21 mouse cellular contexts compared by ENCODE assay signal in the genomic region with DNA sequence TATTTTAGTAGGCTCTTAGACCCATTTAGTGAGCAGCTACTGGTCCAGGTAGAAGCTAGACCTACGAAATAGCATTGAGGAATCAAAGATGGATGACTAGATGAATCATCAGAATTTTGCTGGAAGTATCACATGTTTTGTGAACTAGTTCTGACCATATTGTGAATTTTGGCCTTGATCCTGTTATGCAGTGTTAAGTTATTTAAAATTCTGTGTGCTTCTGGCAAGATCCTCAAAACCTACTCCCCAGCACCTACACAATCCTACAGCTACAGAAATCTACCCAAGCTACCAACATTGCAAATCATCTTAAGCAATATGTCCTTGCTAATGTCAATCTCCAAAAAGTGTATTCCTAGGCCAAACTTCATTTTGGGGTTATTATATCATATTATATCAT.
DNase-seq lines count a peak whose midpoint lies in the region; ATAC-seq and TF ChIP-seq lines count a peak whose summit lies in the region.
"Had no signal": no experiment of that assay in that cellular context is flagged by ENCODE, and none has a peak within 500 bp of the region (broad histone marks: within the 10 kb centered on the region; RNA-seq: fewer than 3 reads in every experiment).

No protein-coding gene starts in this region.

- no peaks in the 10 kb centered on the region for H3K9me3 ChIP-seq in forebrain, postnatal 0 days (ENCODE audit: low read length)
- no peaks in the 10 kb centered on the region for H3K9me3 ChIP-seq in forebrain, embryonic 10.5 days
- H3K9me3 ChIP-seq: embryonic facial prominence, embryonic 10.5 days; heart, embryonic 13.5 days; hindbrain, embryonic 12.5 days had no signal

- 83% methylated on average over 1 of the region's 1 CpGs for WGBS in forebrain, postnatal 0 days
- 89% methylated on average over 1 of the region's 1 CpGs for WGBS in forebrain, embryonic 10.5 days

- H3K27me3 ChIP-seq in forebrain, postnatal 0 days (ENCODE audit: insufficient read depth, low read length), result no peaks in the 10 kb centered on the region
- H3K27me3 ChIP-seq in forebrain, embryonic 10.5 days (ENCODE audit: poor library complexity, severe bottlenecking), result no peaks in the 10 kb centered on the region
- H3K27me3 ChIP-seq: CH12.LX; heart, embryonic 13.5 days; hindbrain, embryonic 12.5 days had no signal

- peaks cover 7% of the 10 kb centered on the region; the same call in 1 of the 2 replicates for H3K36me3 ChIP-seq in forebrain, postnatal 0 days (ENCODE audit: insufficient read depth)
- no peaks in the 10 kb centered on the region for H3K36me3 ChIP-seq in forebrain, embryonic 10.5 days (replicated peaks)
- H3K36me3 ChIP-seq: embryonic facial prominence, embryonic 10.5 days; heart, embryonic 13.5 days; hindbrain, embryonic 12.5 days had no signal

- H3K4me1 ChIP-seq in forebrain, postnatal 0 days (ENCODE audit: insufficient read depth), result no peaks in the 10 kb centered on the region
- H3K4me1 ChIP-seq in forebrain, embryonic 10.5 days, result no peaks in the 10 kb centered on the region
- H3K4me1 ChIP-seq: embryonic facial prominence, embryonic 10.5 days; heart, embryonic 13.5 days; hindbrain, embryonic 12.5 days had no signal

- no peak overlapping the region for H3K9ac ChIP-seq in forebrain, postnatal 0 days
- H3K9ac ChIP-seq: heart, embryonic 13.5 days; hindbrain, embryonic 12.5 days had no signal

- H3K27ac ChIP-seq in forebrain, postnatal 0 days (ENCODE audit: low read depth, low read length), result no peak overlapping the region
- no peak overlapping the region for H3K27ac ChIP-seq in forebrain, embryonic 10.5 days
- H3K27ac ChIP-seq: embryonic facial prominence, embryonic 10.5 days; heart, embryonic 13.5 days; hindbrain, embryonic 12.5 days had no signal

- TF ChIP-seq CTCF in forebrain, postnatal 0 days (IDR thresholded peaks at IDR 0.05; ENCODE audit: low read depth), result no peak

- 0 out of 2 replicates have a peak, but pooled peaks have one; percentile 27 for ATAC-seq in forebrain, postnatal 0 days
- ATAC-seq: activated CD4-positive, CD25-positive, alpha-beta regulatory T cell, adult 4 months; hindbrain, embryonic 16.5 days; inflammation-experienced regulatory T-cells, adult 6 months; Patski had no signal

- no peak overlapping the region for H3K4me3 ChIP-seq in forebrain, postnatal 0 days (ENCODE audit: low read depth, low read length)
- H3K4me3 ChIP-seq in forebrain, embryonic 10.5 days, result no peak overlapping the region
- H3K4me3 ChIP-seq: embryonic facial prominence, embryonic 10.5 days; heart, embryonic 13.5 days; hindbrain, embryonic 12.5 days had no signal

- DNase-seq in forebrain, postnatal 0 days, result no peak
- DNase-seq in forebrain, embryonic 10.5 days (ENCODE audit: extremely low spot score, low spot score), result no peak
- DNase-seq in layer of hippocampus, adult 9-11 months, result peak; percentile 10
- no peak for DNase-seq in layer of hippocampus, adult 11-12 months (ENCODE audit: low spot score)
- peak; percentile 25 for DNase-seq in right cerebral cortex, adult 18-20 months
- no peak for DNase-seq in right cerebral cortex, postnatal 36 days (ENCODE audit: low spot score in 2 of 2)
- no peak for DNase-seq in spleen, adult 18-20 months
- DNase-seq: adrenal gland, postnatal 14 days; cerebellum, adult 2 months; cerebellum, postnatal 10 days; gastrocnemius, postnatal 36 days; heart, adult 11 months; heart, postnatal 4 days had no signal

- no peak overlapping the region for H3K4me2 ChIP-seq in forebrain, postnatal 0 days (ENCODE audit: low read depth)
- H3K4me2 ChIP-seq: heart, embryonic 13.5 days; hindbrain, embryonic 12.5 days had no signal

Comparison
In these comparisons a context has a peak if more than half of its experiments do, and no peak if none do; other contexts are left out.
1. DNase-seq: peak in layer of hippocampus, adult 9-11 months (single experiment) and right cerebral cortex, adult 18-20 months (single experiment); none in forebrain, postnatal 0 days (single experiment), forebrain, embryonic 10.5 days (single experiment), layer of hippocampus, adult 11-12 months (single experiment), right cerebral cortex, postnatal 36 days (0 of 2) and spleen, adult 18-20 months (0 of 2).